Mouse (Mus musculus): ENCODE data around the gene U2af1l4. TPM values are rescaled to one million over a fixed set of nuclear protein-coding genes. Genes with fewer than 3 reads are reported as not detected.

The U2af1l4 gene
- total and polyA plus RNA-seq, 2 experiments from 2014 or later, result 53.4 to 103 TPM

DNA sequence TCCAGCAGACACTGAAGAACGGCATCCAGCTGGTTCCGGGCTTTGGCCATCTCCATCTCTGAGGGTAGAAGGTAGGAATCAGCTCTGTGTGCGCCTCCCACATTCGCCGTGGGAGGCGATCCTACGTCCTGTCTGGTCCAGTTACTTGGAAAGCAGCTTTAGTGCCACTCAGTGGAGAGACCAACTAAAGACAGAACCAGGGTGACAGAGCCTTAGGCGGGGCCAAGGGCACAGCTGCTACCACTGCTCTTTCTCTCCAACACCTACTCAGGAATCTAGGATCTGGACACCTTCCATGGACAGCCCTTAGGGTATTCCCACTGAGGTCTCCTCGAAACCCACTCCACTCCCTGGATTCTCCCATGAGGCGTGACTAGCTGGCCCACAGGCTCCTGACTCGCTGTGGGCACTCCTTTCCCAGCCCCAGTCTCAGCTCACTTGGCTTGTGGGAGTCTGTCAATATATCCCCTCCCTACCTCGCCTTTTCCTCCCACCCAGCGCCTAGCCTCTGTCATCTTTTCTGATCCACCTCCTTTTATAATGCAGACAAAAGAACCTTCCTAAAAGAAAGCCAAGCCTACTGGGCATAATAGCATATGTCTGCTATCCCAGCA, 5.1 kb upstream of the U2af1l4 start:
- Histone ChIP-seq H3K4me3 (ENCODE audit: low read length) (no peak overlapping the region), H3K36me3 (ENCODE audit: insufficient read depth, low read length) (peaks cover 19% of the 10 kb centered on the region), H3K9ac (replicated peaks; ENCODE audit: low read length) (peak overlapping the region; percentile 64), H3K27me3 (ENCODE audit: insufficient read depth, low read length) (no peaks in the 10 kb centered on the region), H3K4me2 (ENCODE audit: low read depth, low read length) (peak overlapping the region; percentile 99; the same call in 1 of the 2 replicates), H3K9me3 (ENCODE audit: low read length) (no peaks in the 10 kb centered on the region), H3K27ac (no peak overlapping the region), H3K4me1 (ENCODE audit: insufficient read depth, low read length) (peaks cover 18% of the 10 kb centered on the region)
- no peak for ATAC-seq
- no peak for DNase-seq (ENCODE audit: low spot score)
- TF ChIP-seq CTCF (IDR thresholded peaks at IDR 0.05; ENCODE audit: low read depth), result no peak
- 87% methylated on average over 13 of the region's 13 CpGs for WGBS

DNA sequence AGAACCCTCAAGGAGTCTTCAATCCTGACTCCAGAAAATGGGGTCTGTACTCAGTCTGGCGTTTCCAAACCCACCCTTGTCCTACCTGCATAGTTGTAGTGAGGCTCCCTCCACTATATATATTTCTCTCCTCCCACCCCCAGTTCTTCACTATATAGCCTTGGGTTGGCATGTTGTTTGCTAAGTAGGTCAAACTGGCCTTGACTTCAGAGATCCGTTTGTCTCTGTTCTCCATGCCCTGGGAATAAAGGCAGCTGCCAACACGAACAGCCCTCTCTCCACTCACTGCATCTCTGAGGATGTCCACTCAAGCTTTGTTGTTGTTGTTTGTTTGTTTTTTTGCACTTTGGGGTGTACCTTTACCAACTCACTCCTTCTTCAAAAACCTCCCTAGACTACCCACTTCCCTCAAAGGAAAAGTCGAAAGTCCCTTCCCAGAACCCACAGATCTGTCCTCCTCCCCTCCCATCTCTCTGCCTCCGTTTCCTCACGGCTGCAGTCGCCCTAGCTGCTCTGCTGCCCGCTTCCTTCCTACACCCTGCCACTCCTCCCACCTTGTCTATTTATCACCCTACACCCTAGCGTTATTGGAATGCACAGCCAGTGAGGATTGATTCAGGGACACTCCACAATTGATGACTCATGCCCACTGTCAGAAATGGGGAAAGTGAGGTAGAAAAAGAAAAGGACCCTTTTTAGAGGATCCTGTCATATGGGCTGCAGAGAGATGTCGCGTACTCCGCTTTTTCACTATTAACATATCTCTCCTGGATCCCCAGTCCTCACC, 4.3 kb upstream of the U2af1l4 start:
- TF ChIP-seq CTCF (IDR thresholded peaks at IDR 0.05; ENCODE audit: low read depth), result no peak
- ATAC-seq, result no peak
- Histone ChIP-seq H3K4me1 (ENCODE audit: insufficient read depth, low read length) (peaks cover 10% of the 10 kb centered on the region), H3K27me3 (ENCODE audit: insufficient read depth, low read length) (no peaks in the 10 kb centered on the region), H3K9ac (replicated peaks; ENCODE audit: low read length) (peak overlapping the region; percentile 64), H3K4me2 (ENCODE audit: low read depth, low read length) (peak overlapping the region; percentile 99), H3K4me3 (ENCODE audit: low read length) (peak overlapping the region; percentile 60), H3K27ac (peak overlapping the region; percentile 71; the same call in 1 of the 2 replicates), H3K36me3 (ENCODE audit: insufficient read depth, low read length) (peaks cover 19% of the 10 kb centered on the region), H3K9me3 (ENCODE audit: low read length) (no peaks in the 10 kb centered on the region)
- 14% methylated on average over 12 of the region's 12 CpGs for WGBS
- no peak for DNase-seq (ENCODE audit: low spot score)

DNA sequence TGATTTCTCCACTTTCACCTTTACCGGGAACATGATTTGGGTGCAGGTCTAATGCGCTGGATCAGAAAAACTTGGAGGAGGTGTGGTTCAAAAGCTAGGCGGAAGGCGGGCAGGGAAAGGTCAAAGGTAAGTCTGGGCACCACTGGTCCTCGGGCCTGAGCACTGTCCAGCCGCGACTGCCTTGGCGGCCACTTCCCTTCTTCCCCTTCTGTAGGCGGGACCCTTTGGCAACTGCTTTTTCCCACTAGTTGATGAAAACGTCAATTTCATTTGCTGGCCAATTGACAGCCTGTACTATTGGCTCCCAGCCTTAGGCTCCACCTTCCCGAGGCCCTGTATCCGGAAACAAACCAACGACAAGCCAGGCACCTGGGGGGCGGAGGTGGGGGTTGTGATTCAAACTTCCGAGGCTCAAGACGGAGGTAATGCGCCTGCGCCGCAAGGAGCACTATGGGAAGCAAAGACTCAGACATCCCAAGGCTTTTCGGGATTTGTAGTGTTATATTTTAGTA, 3.6 kb upstream of the U2af1l4 start, which contains the start of gene Lin37:
TSS of gene Lin37 (minus strand) at position 396 of the 512 bp plus-strand sequence.
- H3K9me3 ChIP-seq (ENCODE audit: low read length), result no peaks in the 10 kb centered on the region
- no peak for TF ChIP-seq CTCF (IDR thresholded peaks at IDR 0.05; ENCODE audit: low read depth)
- DNase-seq (ENCODE audit: low spot score) (peak; percentile 99), ATAC-seq (peak; percentile 90)
- H3K4me2 ChIP-seq (ENCODE audit: low read depth, low read length), result peak within 1 kb of the TSS; percentile 99
- H3K27ac ChIP-seq, result peak within 1 kb of the TSS; percentile 71
- H3K4me3 ChIP-seq (ENCODE audit: low read length), result peak within 1 kb of the TSS; percentile 60
- no peaks in the 10 kb centered on the region for H3K27me3 ChIP-seq (ENCODE audit: insufficient read depth, low read length)
- WGBS, result under 1% methylated on average over 20 of the region's 20 CpGs
- H3K36me3 ChIP-seq (ENCODE audit: insufficient read depth, low read length), result peaks cover 19% of the 10 kb centered on the region
- peak within 1 kb of the TSS; percentile 64 for H3K9ac ChIP-seq (replicated peaks; ENCODE audit: low read length)
- H3K4me1 ChIP-seq (ENCODE audit: insufficient read depth, low read length), result peaks cover 10% of the 10 kb centered on the region

DNA sequence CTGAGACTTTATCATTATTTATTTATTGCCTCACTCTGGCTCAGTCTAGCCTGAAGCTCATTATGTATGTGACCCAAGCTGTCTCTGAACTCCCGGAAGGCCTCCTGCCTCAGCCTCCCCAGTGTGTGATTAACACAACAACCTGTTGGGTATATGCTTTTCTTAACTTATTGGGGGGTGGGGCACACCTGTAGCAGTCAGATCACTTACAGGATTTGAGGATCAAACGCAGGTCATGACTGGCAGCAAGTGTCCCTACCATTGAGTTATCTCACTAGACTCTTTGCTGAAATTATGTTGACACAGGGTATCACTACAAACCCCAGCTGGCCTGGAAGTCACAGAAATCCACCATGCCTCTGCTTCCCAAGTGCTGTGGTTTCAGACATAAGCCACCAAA, 2.8 kb upstream of the U2af1l4 start:
- WGBS, result 68% methylated on average over 2 of the region's 2 CpGs
- ATAC-seq (no peak), DNase-seq (ENCODE audit: low spot score) (no peak)
- Histone ChIP-seq H3K27me3 (ENCODE audit: insufficient read depth, low read length) (no peaks in the 10 kb centered on the region), H3K4me3 (ENCODE audit: low read length) (no peak overlapping the region), H3K36me3 (ENCODE audit: insufficient read depth, low read length) (peaks cover 17% of the 10 kb centered on the region; the same call in 1 of the 2 replicates), H3K9ac (replicated peaks; ENCODE audit: low read length) (no peak overlapping the region), H3K4me1 (ENCODE audit: insufficient read depth, low read length) (peaks cover 10% of the 10 kb centered on the region), H3K4me2 (ENCODE audit: low read depth, low read length) (no peak overlapping the region), H3K9me3 (ENCODE audit: low read length) (no peaks in the 10 kb centered on the region), H3K27ac (no peak overlapping the region)
- no peak for TF ChIP-seq CTCF (IDR thresholded peaks at IDR 0.05; ENCODE audit: low read depth)

GRCm38 (mm10) chr7:30562526-30563116, 480 bp upstream of the U2af1l4 start:
- peak; percentile 26 for DNase-seq (ENCODE audit: low spot score)
- Histone ChIP-seq H3K4me3 (ENCODE audit: low read length) (peak overlapping the region; percentile 63), H3K36me3 (ENCODE audit: insufficient read depth, low read length) (peaks cover 23% of the 10 kb centered on the region), H3K4me1 (ENCODE audit: insufficient read depth, low read length) (peaks cover 10% of the 10 kb centered on the region), H3K4me2 (ENCODE audit: low read depth, low read length) (peak overlapping the region; percentile 90), H3K9ac (replicated peaks; ENCODE audit: low read length) (peak overlapping the region; percentile 65), H3K27ac (peak overlapping the region; percentile 89), H3K27me3 (ENCODE audit: insufficient read depth, low read length) (no peaks in the 10 kb centered on the region), H3K9me3 (ENCODE audit: low read length) (no peaks in the 10 kb centered on the region)
- 2% methylated on average over 27 of the region's 27 CpGs for WGBS
- no peak for TF ChIP-seq CTCF (IDR thresholded peaks at IDR 0.05; ENCODE audit: low read depth)
- peak; percentile 6; the same call in 1 of the 2 replicates for ATAC-seq

GRCm38 (mm10) chr7:30563906-30564280, 792 bp downstream of the U2af1l4 start:
- H3K27ac ChIP-seq, result peak overlapping the region; percentile 89
- peaks cover 31% of the 10 kb centered on the region for H3K36me3 ChIP-seq (ENCODE audit: insufficient read depth, low read length)
- WGBS, result 25% methylated on average over 6 of the region's 6 CpGs
- H3K4me1 ChIP-seq (ENCODE audit: insufficient read depth, low read length), result peaks cover 2% of the 10 kb centered on the region; the same call in 1 of the 2 replicates
- peak overlapping the region; percentile 65 for H3K9ac ChIP-seq (replicated peaks; ENCODE audit: low read length)
- no peak for TF ChIP-seq CTCF (IDR thresholded peaks at IDR 0.05; ENCODE audit: low read depth)
- DNase-seq (ENCODE audit: low spot score) (no peak), ATAC-seq (no peak)
- no peaks in the 10 kb centered on the region for H3K27me3 ChIP-seq (ENCODE audit: insufficient read depth, low read length)
- peak overlapping the region; percentile 90 for H3K4me2 ChIP-seq (ENCODE audit: low read depth, low read length)
- no peaks in the 10 kb centered on the region for H3K9me3 ChIP-seq (ENCODE audit: low read length)
- peak overlapping the region; percentile 63 for H3K4me3 ChIP-seq (ENCODE audit: low read length)
